Mouse (Mus musculus): ENCODE results near the gene Wnt3a.

DNA sequence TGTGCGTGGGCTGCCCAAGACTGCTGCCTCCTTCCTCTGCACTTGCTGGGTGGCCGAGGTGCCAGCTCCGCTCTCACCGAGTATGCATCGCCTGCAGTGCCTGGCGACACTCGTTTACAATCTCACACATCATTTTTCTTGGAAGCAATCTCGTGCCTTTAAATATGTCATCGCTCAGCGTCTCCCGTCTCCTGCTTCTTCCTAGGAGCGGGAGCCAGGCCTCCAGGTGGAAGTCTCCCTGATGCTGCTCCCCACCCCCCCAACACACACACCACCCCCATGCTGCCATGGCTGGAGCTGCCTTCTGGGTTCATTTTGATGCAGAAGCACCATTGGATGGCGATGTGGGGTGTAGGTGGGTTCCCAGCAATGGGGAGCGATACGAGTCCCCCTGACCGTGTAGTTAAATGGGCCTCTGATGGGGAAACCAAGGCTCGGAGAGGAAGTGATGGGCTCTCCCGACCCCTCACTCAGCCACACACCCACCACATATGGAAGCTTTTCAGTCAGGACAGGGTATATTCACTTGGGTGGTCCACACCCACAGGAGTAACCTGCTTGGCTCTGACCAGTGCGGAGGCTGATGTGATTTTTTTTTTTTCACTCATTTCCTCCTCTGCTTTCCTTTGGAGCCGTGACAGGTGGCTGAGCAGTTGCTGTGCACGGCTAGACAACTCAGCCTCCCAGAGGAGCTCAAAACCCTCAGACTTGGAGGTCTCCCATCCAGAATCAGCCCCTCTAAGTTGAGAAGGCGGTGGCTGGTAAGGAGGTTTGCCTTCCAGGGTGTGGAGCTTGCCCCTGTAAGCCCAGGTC is 14.7 kb upstream of the Wnt3a start:
- TF ChIP-seq CTCF (IDR thresholded peaks at IDR 0.05; ENCODE audit: borderline replicate concordance, control insufficient read depth, extremely low read depth, insufficient read depth, low read length, poor library complexity) (no peak), POLR2A (IDR thresholded peaks at IDR 0.05; ENCODE audit: control insufficient read depth, extremely low read depth, insufficient read depth, low read length, poor library complexity) (no peak)

All from thymus, adult 2 months (tissue).